Mouse (Mus musculus) cortical plate, adult 2 months (tissue): ENCODE data around the gene Dusp22. TPM values are rescaled to one million over a fixed set of nuclear protein-coding genes. Genes with fewer than 3 reads are reported as not detected.

ENCODE experiments used
- H3K27ac ChIP-seq: fragments of 200-500 bp; 2 replicates; pipeline ENCODE4 v1.5.1; 2012; ENCODE audit warnings: low read length, control low read depth, inconsistent platforms; ENCODE audit not compliant: insufficient read depth
- H3K4me1 ChIP-seq: fragments of 200-500 bp; 2 replicates; pipeline ENCODE4 v1.6.1; 2011; ENCODE audit warnings: low read length; ENCODE audit not compliant: control insufficient read depth, insufficient read depth
- H3K4me3 ChIP-seq: fragments of 200-500 bp; 2 replicates; pipeline ENCODE4 v1.5.1; 2011; ENCODE audit warnings: mild to moderate bottlenecking, low read length, control low read depth; ENCODE audit not compliant: insufficient read depth
- CTCF ChIP-seq: fragments of 200-500 bp; IDR thresholded peaks from 2 replicates; pipeline ENCODE4 v1.5.1; 2011; ENCODE audit warnings: mild to moderate bottlenecking, control low read depth, low read length; ENCODE audit not compliant: insufficient read depth; ENCODE audit errors: extremely low read depth
- POLR2A ChIP-seq: fragments of 200-500 bp; IDR thresholded peaks from 2 replicates; pipeline ENCODE4 v1.6.1; 2011; ENCODE audit warnings: mild to moderate bottlenecking, low read length, control low read depth; ENCODE audit not compliant: insufficient read depth; ENCODE audit errors: extremely low read depth
- polyA plus RNA-seq: library from polyadenylated mRNA; depleted of rRNA; stranded (reverse); fragments of >200 nt; gene quantifications from 2 replicates; pipeline ENCODE4 v1.2.3, GENCODE M21; 2012

Gene Dusp22
- polyA plus RNA-seq, 1 experiment: 32.8 TPM

- H3K4me1 ChIP-seq: no peaks in the 10 kb centered on the region
- no peak overlapping the region for H3K4me3 ChIP-seq
- TF ChIP-seq CTCF: no peak
- H3K27ac ChIP-seq: no peak overlapping the region
Measured at GRCm38 (mm10) chr13:30711711-30712110, 51.9 kb downstream of the Dusp22 start.

- no peak overlapping the region for H3K27ac ChIP-seq
- H3K4me1 ChIP-seq: no peaks in the 10 kb centered on the region
- no peak for TF ChIP-seq CTCF
- no peak for TF ChIP-seq POLR2A
- H3K4me3 ChIP-seq: no peak overlapping the region
Measured at GRCm38 (mm10) chr13:30712280-30712679, 52.5 kb downstream of the Dusp22 start.

GRCm38 (mm10) chr13:30713621-30714020, 53.8 kb downstream of the Dusp22 start:
- TF ChIP-seq CTCF (no peak), POLR2A (no peak)
- Histone ChIP-seq H3K4me3 (no peak overlapping the region), H3K4me1 (no peaks in the 10 kb centered on the region), H3K27ac (no peak overlapping the region)

- Histone ChIP-seq H3K4me1 (no peaks in the 10 kb centered on the region), H3K4me3 (no peak overlapping the region), H3K27ac (no peak overlapping the region)
- TF ChIP-seq POLR2A (no peak), CTCF (no peak)
Measured at GRCm38 (mm10) chr13:30714552-30714951, 54.8 kb downstream of the Dusp22 start.

- H3K27ac ChIP-seq: no peak overlapping the region
- H3K4me3 ChIP-seq: no peak overlapping the region
- no peaks in the 10 kb centered on the region for H3K4me1 ChIP-seq
- TF ChIP-seq CTCF: no peak
Measured at GRCm38 (mm10) chr13:30715060-30715459, 55.3 kb downstream of the Dusp22 start.

- TF ChIP-seq CTCF: no peak
- Histone ChIP-seq H3K4me3 (no peak overlapping the region), H3K4me1 (no peaks in the 10 kb centered on the region), H3K27ac (no peak overlapping the region)
Measured at GRCm38 (mm10) chr13:30715573-30715972, 55.8 kb downstream of the Dusp22 start.

GRCm38 (mm10) chr13:30716611-30717010, 56.8 kb downstream of the Dusp22 start:
- H3K4me3 ChIP-seq: no peak overlapping the region
- no peaks in the 10 kb centered on the region for H3K4me1 ChIP-seq
- no peak for TF ChIP-seq POLR2A
- TF ChIP-seq CTCF: no peak

GRCm38 (mm10) chr13:30722601-30723000, 62.8 kb downstream of the Dusp22 start:
- no peak for TF ChIP-seq CTCF
- TF ChIP-seq POLR2A: no peak
- H3K4me3 ChIP-seq: no peak overlapping the region
- no peaks in the 10 kb centered on the region for H3K4me1 ChIP-seq

More at GRCm38 (mm10) chr13:30716611-30717010, 56.8 kb downstream of the Dusp22 start:
- no peak overlapping the region for H3K27ac ChIP-seq

GRCm38 (mm10) chr13:30723258-30723657, 63.5 kb downstream of the Dusp22 start:
- Histone ChIP-seq H3K4me1 (no peaks in the 10 kb centered on the region), H3K27ac (no peak overlapping the region), H3K4me3 (no peak overlapping the region)
- TF ChIP-seq CTCF (no peak), POLR2A (no peak)

More at GRCm38 (mm10) chr13:30722601-30723000, 62.8 kb downstream of the Dusp22 start:
- H3K27ac ChIP-seq: no peak overlapping the region

GRCm38 (mm10) chr13:30723858-30724257, 64.1 kb downstream of the Dusp22 start:
- Histone ChIP-seq H3K4me1 (no peaks in the 10 kb centered on the region), H3K4me3 (no peak overlapping the region), H3K27ac (no peak overlapping the region)
- TF ChIP-seq CTCF: no peak
- no peak for TF ChIP-seq POLR2A
